Mouse (Mus musculus): ENCODE measurements at regions not wholly inside any gene's neighbourhood (a gene's known extent, or its start where the extent isn't known, plus 50 kb on each side); places are given as distances from the start of the nearest gene placed in this dataset.
A peak's percentile ranks its signal among the peaks of the same experiment; 100 is the strongest.

- DNase-seq (ENCODE audit: low read depth, low spot score): peak; percentile 54
Observed at GRCm38 (mm10) chr3:148336091-148336511, 654.3 kb downstream of the Adgrl2 start.

- DNase-seq (ENCODE audit: low read depth, low spot score): no peak
Observed at GRCm38 (mm10) chr3:148335654-148336053, 654.7 kb downstream of the Adgrl2 start.

GRCm38 (mm10) chr3:148324911-148325621, 665.3 kb downstream of the Adgrl2 start:
- no peak for DNase-seq (ENCODE audit: low read depth, low spot score)

- DNase-seq (ENCODE audit: low read depth, low spot score): no peak
Observed at GRCm38 (mm10) chr3:148321894-148322293, 668.5 kb downstream of the Adgrl2 start.

- DNase-seq (ENCODE audit: low read depth, low spot score): no peak
Observed at GRCm38 (mm10) chr3:148316198-148316597, 674.2 kb downstream of the Adgrl2 start.

GRCm38 (mm10) chr3:148315286-148315685, 675.1 kb downstream of the Adgrl2 start:
- DNase-seq (ENCODE audit: low read depth, low spot score): no peak

GRCm38 (mm10) chr3:148295515-148295914, 694.8 kb downstream of the Adgrl2 start:
- DNase-seq (ENCODE audit: low read depth, low spot score): no peak

- no peak for DNase-seq (ENCODE audit: low read depth, low spot score)
Observed at GRCm38 (mm10) chr3:148278978-148279377, 711.4 kb downstream of the Adgrl2 start.

- DNase-seq (ENCODE audit: low read depth, low spot score): no peak
Observed at GRCm38 (mm10) chr3:148272159-148272848, 718.1 kb downstream of the Adgrl2 start.

- no peak for DNase-seq (ENCODE audit: low read depth, low spot score)
Observed at GRCm38 (mm10) chr3:148268812-148269211, 721.5 kb downstream of the Adgrl2 start.

- no peak for DNase-seq (ENCODE audit: low read depth, low spot score)
Observed at GRCm38 (mm10) chr3:148259211-148259610, 731.1 kb downstream of the Adgrl2 start.

GRCm38 (mm10) chr3:148248617-148249016, 741.7 kb downstream of the Adgrl2 start:
- DNase-seq (ENCODE audit: low read depth, low spot score): no peak

GRCm38 (mm10) chr3:148246786-148247185, 743.6 kb downstream of the Adgrl2 start:
- no peak for DNase-seq (ENCODE audit: low read depth, low spot score)

GRCm38 (mm10) chr3:148238093-148238492, 752.3 kb downstream of the Adgrl2 start:
- no peak for DNase-seq (ENCODE audit: low read depth, low spot score)

- no peak for DNase-seq (ENCODE audit: low read depth, low spot score)
Observed at GRCm38 (mm10) chr3:148237555-148237954, 752.8 kb downstream of the Adgrl2 start.

GRCm38 (mm10) chr3:148233616-148234015, 756.7 kb downstream of the Adgrl2 start:
- DNase-seq (ENCODE audit: low read depth, low spot score): no peak

GRCm38 (mm10) chr3:148229192-148229591, 761.2 kb downstream of the Adgrl2 start:
- no peak for DNase-seq (ENCODE audit: low read depth, low spot score)

- DNase-seq (ENCODE audit: low read depth, low spot score): peak; percentile 48
Observed at GRCm38 (mm10) chr3:148228002-148228707, 762.2 kb downstream of the Adgrl2 start.

GRCm38 (mm10) chr3:148220826-148221225, 769.5 kb downstream of the Adgrl2 start:
- no peak for DNase-seq (ENCODE audit: low read depth, low spot score)

GRCm38 (mm10) chr3:148220024-148220590, 770.2 kb downstream of the Adgrl2 start:
- DNase-seq (ENCODE audit: low read depth, low spot score): no peak

- DNase-seq (ENCODE audit: low read depth, low spot score): no peak
Observed at GRCm38 (mm10) chr3:148202148-148202547, 788.2 kb downstream of the Adgrl2 start.

GRCm38 (mm10) chr3:148186704-148187103, 803.7 kb downstream of the Adgrl2 start:
- DNase-seq (ENCODE audit: low read depth, low spot score): no peak

Data from forelimb bud, embryonic 11.5 days (tissue).